Mouse (Mus musculus) fat pad, adult 2 months (tissue): Measurements from ENCODE around the gene Slc44a3.
"Not testable (repeated sequence)": the region's sequence is repeated elsewhere in the genome, so short reads cannot be mapped to it uniquely, and the experiment has no call there.

Experiments used
- DNase-seq: peaks from one replicate; pipeline ENCODE4 v3.0.0-alpha.2; 2011; ENCODE audit warnings: low read depth, low spot score; ENCODE audit errors: extremely low read depth

Slc44a3 gene

GRCm38 (mm10) chr3:121552723-121553122 lies 20.5 kb upstream of the Slc44a3 start:
- DNase-seq: no peak

- no peak for DNase-seq
These were observed 18.2 kb upstream of the Slc44a3 start for GRCm38 (mm10) chr3:121550370-121550769.

GRCm38 (mm10) chr3:121547851-121548624 lies 15.8 kb upstream of the Slc44a3 start:
- no peak for DNase-seq

GRCm38 (mm10) chr3:121540621-121541020 lies 8.4 kb upstream of the Slc44a3 start:
- no peak for DNase-seq

GRCm38 (mm10) chr3:121539871-121540431 lies 7.7 kb upstream of the Slc44a3 start:
- DNase-seq: no peak

GRCm38 (mm10) chr3:121538847-121539246 lies 6.6 kb upstream of the Slc44a3 start:
- not testable (repeated sequence) for DNase-seq

GRCm38 (mm10) chr3:121537996-121538395 lies 5.8 kb upstream of the Slc44a3 start:
- DNase-seq: peak; percentile 61

- no peak for DNase-seq
These were observed 4.6 kb upstream of the Slc44a3 start for GRCm38 (mm10) chr3:121536803-121537202.

GRCm38 (mm10) chr3:121535813-121536504 lies 3.8 kb upstream of the Slc44a3 start:
- DNase-seq: no peak

GRCm38 (mm10) chr3:121531370-121532148 lies 645 bp downstream of the Slc44a3 start:
- DNase-seq: peak; percentile 95

- DNase-seq: no peak
These were observed 1.5 kb downstream of the Slc44a3 start for GRCm38 (mm10) chr3:121530546-121531258.

GRCm38 (mm10) chr3:121526096-121527093 lies 5.8 kb downstream of the Slc44a3 start:
- no peak for DNase-seq

- DNase-seq: no peak
These were observed 10.5 kb downstream of the Slc44a3 start for GRCm38 (mm10) chr3:121521633-121522125.

- no peak for DNase-seq
These were observed 11.1 kb downstream of the Slc44a3 start for GRCm38 (mm10) chr3:121521123-121521522.

GRCm38 (mm10) chr3:121517030-121517429 lies 15.2 kb downstream of the Slc44a3 start:
- no peak for DNase-seq

GRCm38 (mm10) chr3:121509141-121509540 lies 23.1 kb downstream of the Slc44a3 start:
- DNase-seq: no peak

- DNase-seq: peak; percentile 85
These were observed 24.5 kb downstream of the Slc44a3 start for GRCm38 (mm10) chr3:121507678-121508077.

GRCm38 (mm10) chr3:121506756-121507155 lies 25.4 kb downstream of the Slc44a3 start:
- DNase-seq: no peak

- DNase-seq: no peak
These were observed 26.0 kb downstream of the Slc44a3 start for GRCm38 (mm10) chr3:121506175-121506574.
